Mouse (Mus musculus) urinary bladder, postnatal 4 days (tissue): ENCODE measurements around the gene Mrtfa.

Source experiments
- DNase-seq, 2 experiments: peaks; one replicate each; pipeline ENCODE4 v3.0.0; 2021 to 2022; ENCODE audit warnings: low spot score in 2 of 2

Gene Mrtfa

GRCm38 (mm10) chr15:80989712-80990111, 200.8 kb downstream of the Mrtfa start:
- DNase-seq = no peak

GRCm38 (mm10) chr15:80988331-80988730, 202.2 kb downstream of the Mrtfa start:
- DNase-seq = no peak

- DNase-seq = no peak
These were observed 207.3 kb downstream of the Mrtfa start for GRCm38 (mm10) chr15:80983264-80983663.

- DNase-seq = no peak
These were observed 209.4 kb downstream of the Mrtfa start for GRCm38 (mm10) chr15:80981176-80981575.

- no peak for DNase-seq
These were observed 210.9 kb downstream of the Mrtfa start for GRCm38 (mm10) chr15:80979611-80980010.

- DNase-seq = peak; percentile 81
These were observed 212.8 kb downstream of the Mrtfa start, which contains the start of gene Sgsm3 for GRCm38 (mm10) chr15:80977620-80978334. TSS of gene Sgsm3 (plus strand) at chr15:80977765.

- no peak for DNase-seq
These were observed 214.9 kb downstream of the Mrtfa start for GRCm38 (mm10) chr15:80975666-80976065.

GRCm38 (mm10) chr15:80974311-80974710, 216.2 kb downstream of the Mrtfa start:
- DNase-seq = no peak

GRCm38 (mm10) chr15:80969371-80969770, 221.2 kb downstream of the Mrtfa start:
- no peak for DNase-seq
